Mouse (Mus musculus): ENCODE measurements around the gene 6820408C15Rik. TPM values are rescaled to one million over a fixed set of nuclear protein-coding genes. Genes with fewer than 3 reads are reported as not detected.

Gene 6820408C15Rik
- polyA plus RNA-seq, 1 experiment from 2014 or later, result 0.52 TPM

Other genes starting within 250 kb of the 6820408C15Rik start
- gene Csnk2a1, start 188.7 kb upstream of the 6820408C15Rik start, polyA plus RNA-seq (2014; fragmentation: Nextera tagmentation; extraction: Ambion mirVana), result 62.8 and 68.4 TPM in 2 replicates
- gene Tbc1d20, start 121.8 kb upstream of the 6820408C15Rik start, polyA plus RNA-seq (2014; fragmentation: Nextera tagmentation; extraction: Ambion mirVana), result 30.0 and 30.4 TPM in 2 replicates
- gene Rbck1, start 82.9 kb upstream of the 6820408C15Rik start, polyA plus RNA-seq (2014; fragmentation: Nextera tagmentation; extraction: Ambion mirVana), result 69.2 and 77.8 TPM in 2 replicates
- gene Trib3, start 71.6 kb upstream of the 6820408C15Rik start, polyA plus RNA-seq (2014; fragmentation: Nextera tagmentation; extraction: Ambion mirVana), result 1.1 and 1.4 TPM in 2 replicates
- gene Nrsn2, start 38.9 kb upstream of the 6820408C15Rik start, polyA plus RNA-seq (2014; fragmentation: Nextera tagmentation; extraction: Ambion mirVana), result 7.6 TPM in 2 replicates
- gene Sox12, start 17.5 kb upstream of the 6820408C15Rik start, polyA plus RNA-seq (2014; fragmentation: Nextera tagmentation; extraction: Ambion mirVana), result 19.1 and 21.4 TPM in 2 replicates
- 52.7 and 55.2 TPM in 2 replicates for gene Zcchc3, start 560 bp upstream of the 6820408C15Rik start, polyA plus RNA-seq (2014; fragmentation: Nextera tagmentation; extraction: Ambion mirVana)
- not detected in 2 replicates for gene Defb23, start 49.0 kb downstream of the 6820408C15Rik start, polyA plus RNA-seq (2014; fragmentation: Nextera tagmentation; extraction: Ambion mirVana)
- not detected in 2 replicates for gene Defb20, start 61.5 kb downstream of the 6820408C15Rik start, polyA plus RNA-seq (2014; fragmentation: Nextera tagmentation; extraction: Ambion mirVana)
- not detected in 2 replicates for gene Defb22, start 74.6 kb downstream of the 6820408C15Rik start, polyA plus RNA-seq (2014; fragmentation: Nextera tagmentation; extraction: Ambion mirVana)
- gene Defb26, start 96.1 kb downstream of the 6820408C15Rik start, polyA plus RNA-seq (2014; fragmentation: Nextera tagmentation; extraction: Ambion mirVana), result not detected in 2 replicates
- not detected in 2 replicates for gene Defb28, start 102.7 kb downstream of the 6820408C15Rik start, polyA plus RNA-seq (2014; fragmentation: Nextera tagmentation; extraction: Ambion mirVana)
- gene Defb29, start 124.5 kb downstream of the 6820408C15Rik start, polyA plus RNA-seq (2014; fragmentation: Nextera tagmentation; extraction: Ambion mirVana), result not detected in 2 replicates
- not detected in 2 replicates for gene Gm17416, start 153.8 kb downstream of the 6820408C15Rik start, polyA plus RNA-seq (2014; fragmentation: Nextera tagmentation; extraction: Ambion mirVana)
- gene Defb21, start 157.2 kb downstream of the 6820408C15Rik start, polyA plus RNA-seq (2014; fragmentation: Nextera tagmentation; extraction: Ambion mirVana), result not detected in 2 replicates
- gene Defb19, start 164.7 kb downstream of the 6820408C15Rik start, polyA plus RNA-seq (2014; fragmentation: Nextera tagmentation; extraction: Ambion mirVana), result not detected in 2 replicates
- gene Defb45, start 183.8 kb downstream of the 6820408C15Rik start, polyA plus RNA-seq (2014; fragmentation: Nextera tagmentation; extraction: Ambion mirVana), result not detected in 2 replicates
- not detected in 2 replicates for gene Defb36, start 188.7 kb downstream of the 6820408C15Rik start, polyA plus RNA-seq (2014; fragmentation: Nextera tagmentation; extraction: Ambion mirVana)
- not detected in 2 replicates for gene Defb25, start 207.5 kb downstream of the 6820408C15Rik start, polyA plus RNA-seq (2014; fragmentation: Nextera tagmentation; extraction: Ambion mirVana)
- 0.58 TPM in 2 replicates for gene Rem1, start 211.4 kb downstream of the 6820408C15Rik start, polyA plus RNA-seq (2014; fragmentation: Nextera tagmentation; extraction: Ambion mirVana)

Measured in neural tube, embryonic 11.5 days (tissue).